Mouse (Mus musculus) thymus, postnatal 36 days (tissue): ENCODE measurements around the gene Slc39a11.

Source experiments
- DNase-seq, 2 experiments: peaks; one replicate each; pipeline ENCODE4 v3.0.0; 2022; ENCODE audit warnings: mixed read lengths in 2 of 2

Slc39a11 gene

DNA sequence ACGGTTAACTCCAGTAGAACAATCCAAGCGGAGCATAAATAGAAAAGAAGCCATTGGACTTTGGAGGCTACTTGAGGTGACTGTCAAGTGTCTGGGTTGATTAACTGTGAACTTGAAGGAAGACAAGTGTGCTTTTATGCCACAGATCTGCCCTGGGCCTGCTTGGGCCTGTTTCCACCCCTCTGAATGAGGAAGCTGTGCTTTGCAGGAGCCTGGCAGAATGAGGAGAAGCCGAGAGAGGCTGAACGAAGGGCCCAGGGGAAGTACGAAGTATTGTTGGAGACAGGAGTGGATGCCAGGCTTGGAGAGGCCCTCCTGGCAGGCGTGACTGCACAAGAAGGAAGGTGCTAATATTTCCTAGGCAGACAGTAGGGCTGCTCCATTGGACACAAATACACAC, 378.0 kb downstream of the Slc39a11 start:
- DNase-seq: no peak

DNA sequence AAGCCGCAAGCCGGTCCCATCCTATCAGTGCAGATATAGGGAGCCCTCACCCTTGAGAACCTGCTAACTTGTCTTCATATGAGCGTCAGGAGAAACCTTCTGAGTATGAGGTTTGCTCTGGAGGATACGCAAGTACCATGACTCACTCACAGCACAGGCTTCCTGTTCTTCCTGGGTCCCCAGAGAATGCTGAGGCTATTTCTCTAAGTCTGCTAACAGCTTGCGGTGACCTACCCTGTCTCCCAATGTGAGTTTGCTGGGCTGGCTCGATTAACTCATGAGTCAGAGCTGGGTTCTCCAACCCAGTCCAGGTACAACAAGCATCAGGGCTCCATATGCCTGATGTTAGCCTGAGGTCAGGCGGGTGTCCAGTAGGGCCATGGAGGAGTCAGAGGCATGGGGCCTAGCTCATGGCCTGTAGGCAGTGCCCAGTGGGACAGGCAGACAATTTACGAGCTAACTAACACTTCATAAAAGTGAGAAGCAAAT, 381.0 kb downstream of the Slc39a11 start:
- DNase-seq: no peak

DNA sequence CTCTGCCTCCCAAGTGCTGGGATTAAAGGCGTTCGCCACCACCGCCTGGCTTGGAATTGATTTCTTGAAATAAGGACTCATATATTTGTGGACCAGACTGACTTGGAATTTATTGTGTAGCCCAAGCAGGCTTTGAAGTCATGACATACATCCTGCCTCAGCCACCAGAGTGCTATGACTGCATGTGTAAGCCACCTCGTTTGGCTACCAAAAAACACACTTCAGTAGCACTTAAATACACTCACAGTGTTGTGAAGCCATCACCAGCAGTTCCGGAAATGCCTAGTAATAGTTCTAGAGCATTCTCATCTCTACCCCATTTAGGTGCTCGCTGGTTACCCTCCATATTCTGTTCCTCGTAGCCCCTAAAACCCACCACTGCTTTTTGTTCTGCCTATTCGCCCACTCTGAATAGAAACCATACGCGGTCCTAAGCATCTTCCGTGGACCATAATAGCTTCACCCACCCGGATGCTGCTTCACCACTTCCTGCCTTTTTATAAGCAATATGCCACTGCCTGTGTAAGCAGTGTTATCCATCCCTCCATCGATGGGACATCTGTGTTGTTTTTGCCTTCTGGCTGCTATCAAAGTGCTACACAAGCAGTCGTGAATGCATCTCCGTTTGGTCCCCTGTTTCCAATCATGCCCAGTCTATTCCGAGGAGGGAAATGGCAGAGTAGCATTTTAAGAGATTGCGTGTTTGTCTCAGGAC, 382.2 kb downstream of the Slc39a11 start:
- DNase-seq: no peak

DNA sequence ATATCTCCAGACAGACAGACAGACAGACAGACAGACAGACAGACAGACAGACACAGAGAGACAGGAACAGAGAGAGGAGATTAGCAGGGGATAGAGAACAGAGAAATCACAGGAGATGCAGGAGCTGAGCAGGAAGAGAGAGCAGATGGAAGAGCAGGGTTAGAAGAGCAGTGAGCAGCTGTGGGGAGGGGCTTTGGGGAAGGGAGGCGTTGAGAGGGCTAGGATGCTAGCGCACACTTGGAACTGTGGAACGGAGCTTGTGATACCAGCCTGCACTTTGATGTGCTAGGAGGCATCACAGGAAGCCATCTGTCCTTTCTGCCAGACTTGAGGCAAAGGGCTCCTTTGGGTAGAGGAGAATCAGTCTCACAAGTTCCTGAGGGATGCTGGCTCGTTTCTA, 383.2 kb downstream of the Slc39a11 start:
- DNase-seq: no peak

DNA sequence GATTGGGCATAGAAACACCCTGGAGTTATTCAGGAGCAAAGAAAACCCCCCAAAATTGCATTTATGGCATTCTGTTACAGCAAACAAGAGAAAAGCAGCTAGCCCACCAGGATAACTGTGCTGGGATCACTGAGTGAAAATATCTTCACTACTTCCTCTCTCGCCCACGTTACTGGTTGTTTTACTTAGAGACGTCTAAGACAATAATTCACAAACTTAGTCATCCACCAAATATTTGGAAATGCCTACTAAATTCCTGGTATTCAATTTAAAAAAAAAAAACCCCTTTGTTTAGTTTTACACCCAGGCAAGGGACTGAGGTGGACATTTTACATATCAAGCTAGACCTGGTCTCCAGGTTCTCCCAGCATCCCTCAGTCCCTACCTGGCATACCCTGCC, 384.3 kb downstream of the Slc39a11 start:
- no peak for DNase-seq

DNA sequence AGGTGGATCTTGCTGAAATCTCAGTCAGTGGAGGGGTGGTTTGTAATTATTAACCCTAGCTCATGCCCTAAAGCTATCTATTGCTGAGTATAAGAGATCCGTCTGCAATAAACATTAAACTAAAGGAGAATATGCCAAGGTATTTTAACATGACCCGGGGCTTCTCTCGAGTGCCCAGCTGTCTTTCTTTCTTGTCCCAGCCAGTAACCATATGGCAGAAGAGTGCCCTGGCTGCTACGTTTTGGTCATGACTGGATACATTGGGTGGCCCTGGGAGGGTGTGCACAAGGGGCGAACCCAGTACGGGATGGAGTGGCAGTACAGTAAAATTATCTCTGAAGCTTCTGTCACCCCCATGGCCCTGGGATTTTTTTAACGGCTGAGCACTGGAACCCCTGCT, 385.9 kb downstream of the Slc39a11 start:
- no peak for DNase-seq

DNA sequence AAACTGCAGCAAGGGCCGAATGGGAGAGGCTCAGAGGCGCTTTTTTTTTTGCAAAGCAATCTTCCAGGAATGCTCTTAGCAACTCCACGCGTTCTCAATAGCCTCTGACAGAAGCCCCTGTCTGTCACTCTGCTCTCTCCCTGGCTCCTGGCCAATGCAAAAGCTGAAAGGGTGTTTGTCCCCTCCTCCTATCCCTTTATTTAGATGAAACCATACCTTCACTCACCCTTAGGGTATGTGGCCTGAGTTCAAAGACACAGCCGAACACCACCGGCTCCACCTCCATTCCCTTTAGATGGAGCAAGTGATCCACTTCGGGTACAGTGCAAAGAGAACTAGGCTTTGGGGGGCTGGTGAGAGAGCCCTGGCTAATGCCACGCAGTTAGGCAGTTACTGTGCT, 387.8 kb downstream of the Slc39a11 start:
- no peak for DNase-seq

DNA sequence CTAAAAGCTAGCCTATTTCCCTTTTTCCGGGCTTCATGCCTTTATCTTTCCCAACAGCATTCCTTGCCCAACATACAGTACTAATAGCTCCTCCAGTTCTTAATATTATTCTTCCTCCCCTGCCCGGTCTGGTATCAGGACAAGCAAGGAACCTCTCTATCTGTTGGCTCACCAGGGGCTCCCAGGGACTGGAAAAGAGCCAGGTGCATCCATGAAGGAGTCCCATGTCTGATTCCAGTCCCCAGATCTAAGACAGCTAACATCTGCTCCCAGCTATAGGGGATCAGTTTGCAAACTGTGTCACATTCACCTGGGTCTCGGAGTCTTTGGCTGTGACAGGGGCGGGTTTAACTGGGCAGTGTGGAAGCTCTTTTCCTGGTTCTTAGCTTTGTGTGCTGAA, 388.5 kb downstream of the Slc39a11 start:
- DNase-seq: no peak

DNA sequence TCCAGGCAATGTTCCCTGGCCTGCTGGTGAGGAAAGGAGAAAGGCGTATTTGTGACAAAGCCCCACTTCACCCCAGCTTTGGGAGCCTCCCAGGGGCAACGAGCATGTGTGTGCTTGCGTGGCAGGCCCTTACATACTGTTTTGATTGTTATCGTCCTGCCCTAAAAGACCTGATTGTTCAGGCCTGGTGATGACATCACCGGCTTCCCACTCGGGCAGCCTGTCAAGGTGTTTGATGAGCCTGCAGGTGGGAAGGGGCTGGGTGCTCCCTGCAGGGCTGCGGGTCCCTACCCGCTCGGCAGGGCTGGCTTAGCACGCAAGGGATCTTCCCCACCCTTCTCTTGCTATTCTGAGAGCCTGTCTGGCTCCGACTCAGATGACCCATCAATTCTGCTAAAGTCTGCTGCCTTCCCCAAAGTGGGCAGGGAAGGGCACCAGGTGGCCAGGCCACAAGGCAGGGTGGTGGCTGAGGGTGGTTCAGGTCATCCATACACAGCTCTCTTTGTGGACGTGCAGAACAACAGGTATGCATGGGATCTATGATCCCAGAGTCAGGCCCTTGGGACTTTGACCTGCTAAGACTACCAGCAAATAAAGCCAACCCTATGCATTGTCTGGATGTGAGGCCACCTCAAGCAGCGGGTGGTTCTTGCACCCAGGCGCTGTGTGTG, 390.0 kb downstream of the Slc39a11 start:
- no peak for DNase-seq

DNA sequence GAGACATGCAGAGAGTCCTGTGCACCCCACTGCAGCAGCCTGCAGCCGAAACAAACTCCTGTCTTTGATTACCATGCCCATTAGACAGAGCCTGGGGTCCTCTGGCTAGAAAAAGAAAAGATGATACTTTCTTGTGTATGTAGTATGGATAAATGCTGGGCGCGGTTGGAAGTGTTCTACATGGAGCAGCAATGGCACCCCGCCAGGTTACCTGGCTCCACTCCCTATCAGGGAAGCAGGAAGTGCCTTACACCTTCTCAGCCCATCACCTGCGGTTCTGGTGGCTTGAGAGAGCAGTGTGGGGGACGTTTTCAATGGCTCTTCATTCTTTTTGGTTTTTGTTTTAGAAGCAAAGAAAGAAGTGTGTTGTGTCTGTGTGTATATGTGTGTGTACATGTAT, 391.9 kb downstream of the Slc39a11 start:
- no peak for DNase-seq

DNA sequence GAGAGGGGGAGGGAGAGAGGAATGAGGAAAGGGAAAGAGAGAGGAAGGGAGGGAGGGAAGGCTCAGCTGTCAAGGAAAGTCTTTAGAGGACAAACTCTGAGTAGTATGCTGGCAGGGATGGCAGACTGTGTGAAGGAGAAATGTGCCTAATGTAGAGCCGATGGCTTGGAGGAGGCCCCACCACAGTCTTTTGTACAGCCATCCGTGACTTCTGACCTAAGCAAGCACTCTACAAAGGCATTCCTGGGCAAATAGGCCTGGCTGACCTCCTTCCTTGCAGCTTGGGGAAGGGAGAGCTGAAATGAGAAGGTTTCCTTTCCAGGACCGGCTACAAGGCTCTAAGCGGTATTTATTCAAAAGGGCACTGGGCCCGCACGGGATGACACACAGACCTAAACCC, 395.2 kb downstream of the Slc39a11 start:
- DNase-seq: no peak

DNA sequence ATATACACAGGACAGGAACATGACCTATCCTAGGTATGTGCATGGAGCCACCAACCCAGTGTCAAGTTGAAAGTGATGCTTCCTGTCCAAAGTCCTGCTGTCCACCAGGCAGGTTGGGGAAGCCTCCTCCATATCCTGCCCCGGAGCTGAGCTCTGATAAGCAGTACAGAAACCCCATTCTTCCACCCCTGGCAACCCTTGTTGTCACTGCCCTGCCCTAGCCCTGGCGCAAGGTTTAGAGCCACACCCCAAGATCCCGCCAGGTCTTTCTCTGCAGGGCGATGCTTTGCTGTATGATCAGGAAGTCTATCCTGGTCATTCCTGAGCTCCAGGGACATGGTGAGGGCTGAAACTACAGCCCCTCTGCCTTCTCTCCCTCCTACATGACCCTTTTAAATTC, 396.7 kb downstream of the Slc39a11 start:
- DNase-seq: no peak

DNA sequence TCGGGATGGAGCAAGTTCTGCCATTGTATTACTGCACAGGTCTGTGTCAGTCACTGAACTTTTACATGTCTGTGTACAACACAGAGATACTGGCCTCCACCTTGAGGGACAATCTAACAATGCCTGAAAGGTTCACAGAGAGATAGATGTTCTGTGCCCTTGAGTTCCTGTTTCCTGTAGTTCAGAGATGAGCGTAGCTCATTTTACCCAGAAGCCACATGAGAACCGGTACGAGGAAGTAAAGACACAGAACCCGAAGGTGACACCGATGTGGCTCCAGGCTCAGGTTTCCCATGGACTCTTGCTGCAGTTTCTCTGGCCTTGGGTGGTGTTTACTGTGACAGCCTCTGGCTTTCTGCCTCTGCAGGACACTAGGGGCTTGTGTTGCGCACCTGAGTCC, 398.7 kb downstream of the Slc39a11 start:
- no peak for DNase-seq

DNA sequence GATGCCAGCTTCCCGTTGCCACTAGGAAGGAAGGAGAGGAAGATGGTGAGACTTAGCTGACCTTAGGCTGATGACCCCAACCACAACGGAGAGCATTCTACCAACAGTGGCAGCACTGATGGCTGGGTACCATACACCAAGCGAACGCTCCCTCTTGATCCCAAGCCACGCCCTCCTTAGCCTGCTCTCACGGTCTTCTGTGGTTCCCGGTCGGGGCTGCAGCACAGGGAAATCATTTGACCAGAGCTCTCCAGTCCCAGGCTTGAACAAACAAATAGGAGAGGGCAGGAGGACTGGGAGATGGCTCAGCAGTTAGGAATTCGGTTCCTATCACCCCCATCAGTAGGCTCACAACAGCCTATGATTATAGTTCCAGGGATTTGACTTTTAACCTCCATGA, 403.4 kb downstream of the Slc39a11 start:
- no peak for DNase-seq

DNA sequence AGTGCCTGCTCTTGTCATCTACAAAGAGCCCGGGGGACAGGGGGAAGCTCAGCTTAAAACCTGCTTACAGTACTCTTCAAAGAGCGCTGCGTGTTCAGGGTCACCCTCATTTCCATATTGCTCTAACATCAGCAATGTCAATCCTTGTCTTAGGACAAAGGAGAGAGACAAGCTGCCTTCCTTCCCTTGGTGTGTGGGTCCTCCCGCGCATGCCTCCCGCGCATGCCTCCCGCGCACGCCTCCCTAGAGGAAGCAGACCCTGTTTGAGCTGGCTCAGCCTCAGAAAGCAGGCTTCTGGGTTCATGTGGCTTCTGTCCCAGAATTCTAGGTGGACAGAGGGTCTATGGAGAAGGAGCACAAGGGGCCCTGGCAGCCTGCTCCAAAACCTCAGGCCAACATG, 404.2 kb downstream of the Slc39a11 start:
- DNase-seq: no peak

DNA sequence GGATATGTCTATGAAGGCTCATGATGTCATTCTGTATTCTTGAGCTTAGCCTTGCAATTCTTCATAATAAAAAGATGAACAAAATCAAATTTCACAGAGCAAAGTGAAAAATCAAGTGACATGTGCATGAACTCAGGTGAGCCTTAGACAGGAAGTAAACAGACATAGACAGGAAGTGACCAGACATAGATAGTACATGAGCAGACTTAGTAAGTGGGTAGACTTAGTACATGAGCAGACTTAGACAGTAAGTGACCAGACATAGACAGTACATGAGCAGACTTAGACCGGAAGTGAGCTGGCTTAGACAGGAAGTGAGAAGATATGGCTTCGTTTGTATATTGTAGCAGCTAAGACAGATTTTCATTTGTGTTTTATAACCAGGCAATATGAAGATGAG, 415.4 kb downstream of the Slc39a11 start:
- DNase-seq: no peak

DNA sequence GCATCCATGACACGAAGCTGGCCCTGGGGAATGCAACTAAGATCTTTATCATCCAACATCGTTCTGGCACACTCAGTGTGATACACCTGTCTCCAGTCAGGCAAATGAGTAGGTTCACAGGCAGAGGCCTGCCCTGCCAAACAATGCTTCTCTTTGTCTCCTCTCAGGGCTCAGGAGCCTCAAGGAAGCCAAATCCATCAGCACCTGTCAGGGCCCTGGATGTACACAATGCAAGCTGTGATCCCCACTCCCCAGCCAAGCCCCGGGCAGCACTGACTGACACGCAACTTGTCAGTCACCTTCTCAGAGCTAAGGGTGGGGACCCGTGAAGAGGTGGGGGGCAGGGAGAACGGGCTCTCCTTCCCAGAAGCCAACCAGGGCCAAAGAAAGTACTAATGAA, 417.8 kb downstream of the Slc39a11 start:
- DNase-seq: no peak

DNA sequence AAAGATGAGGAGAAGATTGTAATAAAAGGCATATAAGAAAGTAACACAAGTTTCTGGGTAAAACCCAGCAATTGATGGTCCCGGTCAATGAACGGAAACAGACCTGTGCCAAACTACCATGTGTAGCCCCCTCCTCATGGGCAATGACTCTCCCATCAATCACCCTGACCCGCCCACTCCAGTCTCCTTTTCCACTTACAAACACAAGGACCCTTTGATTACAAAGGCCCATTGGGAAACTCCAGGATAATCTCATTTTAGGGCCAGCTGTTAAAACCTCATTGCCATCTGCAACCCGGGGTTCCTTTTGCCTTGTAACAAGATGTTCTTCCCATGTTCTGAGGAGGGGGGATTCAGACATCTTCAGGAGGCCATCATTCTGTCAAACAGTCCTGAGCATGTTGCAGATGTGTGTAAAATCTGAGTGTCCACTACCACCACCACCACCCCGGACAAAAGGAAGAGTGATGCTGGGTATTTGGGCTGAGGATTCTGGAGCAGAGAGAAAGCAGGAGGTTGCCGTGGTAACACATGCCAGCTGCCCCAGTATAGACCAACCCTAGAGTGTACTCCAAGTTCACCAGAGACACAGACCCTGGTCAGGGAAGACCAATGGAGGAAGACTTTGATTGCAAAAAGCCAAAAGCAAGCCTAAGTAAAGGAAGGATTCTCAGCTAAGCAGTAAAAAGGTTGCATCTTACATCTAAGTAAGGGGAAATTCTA, 419.3 kb downstream of the Slc39a11 start:
- no peak for DNase-seq

DNA sequence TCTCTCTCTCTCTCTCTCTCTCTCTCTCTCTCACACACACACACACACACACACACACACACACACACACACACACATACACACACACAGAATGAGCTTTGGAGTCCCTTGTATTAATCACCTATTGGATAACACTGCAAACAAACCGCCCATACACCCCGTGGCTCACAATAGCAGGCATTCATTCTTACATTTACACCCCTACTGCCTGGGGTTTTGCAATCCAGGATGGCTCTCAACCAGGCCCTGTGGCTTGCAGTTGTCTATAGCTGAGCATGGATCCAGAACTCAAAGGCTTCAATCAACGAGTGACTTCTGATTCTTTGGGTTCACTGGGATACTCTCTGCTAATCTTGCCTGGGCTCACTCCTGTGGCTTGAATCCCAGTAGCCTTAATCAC, 424.1 kb downstream of the Slc39a11 start:
- DNase-seq: no peak

DNA sequence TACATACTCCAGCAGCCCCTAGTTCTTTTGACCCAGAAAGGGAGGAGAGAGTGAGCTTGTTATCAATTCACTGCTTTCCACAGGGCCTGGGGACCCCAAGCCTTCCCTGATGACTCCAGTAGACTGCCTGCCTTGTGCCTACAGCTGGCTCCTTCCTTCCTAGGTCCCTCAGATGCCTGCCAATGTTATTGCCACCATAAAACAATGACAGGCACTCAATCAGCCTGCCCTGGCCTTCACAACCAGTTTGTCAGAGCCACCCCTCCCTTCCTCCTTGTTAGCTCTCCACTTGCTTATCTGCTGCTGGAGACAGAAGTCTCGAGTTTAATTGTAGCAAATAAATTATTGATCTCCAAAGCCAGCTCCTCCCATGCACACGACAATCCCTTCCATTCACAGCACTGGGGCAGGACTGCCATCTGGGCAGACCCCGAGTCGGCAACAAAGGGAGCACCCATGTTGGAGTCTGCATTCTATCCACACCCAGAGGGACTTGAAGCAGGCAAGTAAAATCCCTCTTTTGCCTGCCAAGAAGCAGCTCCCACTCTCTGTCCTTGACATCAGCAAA, 426.0 kb downstream of the Slc39a11 start:
- no peak for DNase-seq

DNA sequence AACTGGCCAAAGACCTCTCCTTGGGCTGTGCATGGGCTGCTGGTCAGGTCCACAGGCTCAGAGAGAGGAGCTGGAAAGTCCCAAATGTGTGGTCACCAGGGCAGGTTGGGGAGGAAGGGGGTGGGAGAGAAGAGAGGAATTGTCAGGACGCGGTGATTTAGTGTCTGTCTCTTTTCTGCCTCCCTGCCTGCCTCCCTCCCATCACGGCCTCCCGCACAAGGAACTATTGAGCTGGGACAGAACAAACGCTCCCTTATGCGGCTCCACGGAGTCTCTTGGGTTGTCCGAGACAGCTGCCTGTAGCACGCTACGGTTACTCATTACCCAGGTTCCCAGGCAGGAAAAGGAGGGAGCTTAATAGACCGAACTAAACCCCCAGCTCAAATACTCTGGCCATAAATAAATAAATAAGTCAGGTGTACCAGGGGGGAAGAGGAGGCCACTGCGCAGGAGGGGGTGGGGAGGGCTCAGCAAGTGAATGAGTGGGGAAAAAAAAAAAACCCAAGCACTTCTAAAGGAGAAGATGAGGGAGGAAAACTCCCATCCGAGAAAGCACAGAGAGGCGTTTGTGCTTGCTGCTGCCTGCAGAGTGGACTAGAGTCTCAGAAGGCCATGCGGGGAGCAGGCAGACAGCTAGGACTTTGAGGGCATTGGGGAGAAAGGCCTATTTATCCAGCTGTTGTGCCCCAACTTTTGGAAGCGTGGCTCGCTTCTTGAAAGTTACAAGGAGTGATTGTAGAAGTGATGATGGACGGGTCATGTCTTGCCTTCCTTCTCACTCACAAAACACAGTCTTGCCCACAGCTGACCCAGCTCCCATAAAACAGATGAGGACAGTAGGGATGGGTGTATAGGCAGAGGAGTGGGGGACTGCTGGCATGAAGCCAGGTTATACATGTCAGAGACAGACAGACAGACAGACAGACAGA, 428.3 kb downstream of the Slc39a11 start:
- DNase-seq: no peak

DNA sequence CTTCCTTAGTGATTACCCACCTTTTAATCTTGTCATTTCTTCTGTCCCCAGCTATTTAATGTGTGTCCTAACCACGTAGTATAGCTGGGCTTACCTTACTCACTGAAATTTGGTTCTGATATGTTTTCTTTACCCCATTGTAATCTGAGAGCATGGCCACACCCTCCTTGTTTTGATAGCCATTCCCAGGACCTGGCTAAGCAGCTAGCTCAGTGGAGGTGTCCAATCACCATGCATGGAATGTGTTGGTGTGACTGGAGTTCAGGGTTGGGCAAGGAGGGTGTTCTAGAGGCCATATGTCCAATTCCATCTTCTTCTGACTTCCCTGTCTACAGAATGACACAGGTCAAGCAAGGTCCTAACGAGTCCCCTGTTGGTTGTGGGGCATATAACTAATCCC, 429.2 kb downstream of the Slc39a11 start:
- DNase-seq: no peak

DNA sequence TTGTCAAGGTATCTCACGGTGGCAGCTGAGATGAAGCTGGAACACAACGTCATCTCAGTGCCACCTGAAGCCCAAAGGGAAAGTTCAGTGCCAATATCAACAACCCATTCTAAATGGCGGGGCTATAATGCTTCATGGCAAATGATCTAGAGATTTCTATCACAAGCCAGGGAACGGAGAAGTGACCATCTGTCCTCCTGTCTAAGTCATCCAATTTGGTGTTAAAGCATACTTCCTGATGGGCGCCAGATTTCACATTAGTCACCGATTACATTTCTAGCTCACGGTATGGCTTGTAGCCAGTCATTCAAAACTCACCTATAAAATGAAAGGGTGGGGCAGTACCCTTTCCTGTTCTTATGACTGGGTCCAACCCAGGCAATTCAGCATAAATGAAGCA, 435.1 kb downstream of the Slc39a11 start:
- no peak for DNase-seq
